Mouse (Mus musculus): ENCODE data around the gene Tax1bp1.

DNA sequence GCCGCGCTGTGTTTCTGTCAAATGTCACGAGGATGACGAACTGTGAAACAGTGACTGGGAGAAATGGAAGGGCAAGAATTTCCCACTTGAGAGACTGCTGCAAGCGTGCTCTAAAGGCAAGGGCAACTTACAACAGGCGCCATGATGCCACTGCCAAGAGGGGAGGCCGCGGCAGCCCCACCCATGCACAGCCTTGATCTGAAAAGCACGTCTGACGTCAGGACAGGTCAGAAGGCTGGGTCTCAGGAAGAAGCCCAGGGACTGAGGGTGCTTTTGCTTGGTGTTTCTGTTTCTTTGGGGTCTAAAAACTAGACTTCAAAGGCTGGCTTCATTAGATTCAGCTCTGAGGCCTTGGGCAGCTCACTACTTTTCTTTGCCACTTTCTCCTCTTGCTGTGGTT is 76.8 kb downstream of the Tax1bp1 start:
- no peak for TF ChIP-seq CTCF (IDR thresholded peaks at IDR 0.05; ENCODE audit: low read depth)
- TF ChIP-seq EP300 (optimal IDR thresholded peaks at IDR 0.05) = no peak

Data from stomach, postnatal 0 days (tissue).